Mouse (Mus musculus): ENCODE measurements at regions not wholly inside any gene's neighbourhood (a gene's known extent, or its start where the extent isn't known, plus 50 kb on each side); places are given as distances from the start of the nearest gene placed in this dataset.

- DNase-seq = no peak
These were observed 317.3 kb downstream of the Nsun3 start for GRCm38 (mm10) chr16:62469286-62469685.

GRCm38 (mm10) chr16:62468846-62469245 is 317.8 kb downstream of the Nsun3 start:
- no peak for DNase-seq

- no peak for DNase-seq
These were observed 326.6 kb downstream of the Nsun3 start for GRCm38 (mm10) chr16:62459949-62460551.

- no peak for DNase-seq
These were observed 336.9 kb downstream of the Nsun3 start for GRCm38 (mm10) chr16:62449735-62450134.

GRCm38 (mm10) chr16:62447380-62447779 is 339.2 kb downstream of the Nsun3 start:
- DNase-seq = no peak

GRCm38 (mm10) chr16:62441197-62441596 is 345.4 kb downstream of the Nsun3 start:
- DNase-seq = no peak

GRCm38 (mm10) chr16:62433125-62433524 is 353.5 kb downstream of the Nsun3 start:
- DNase-seq = no peak

GRCm38 (mm10) chr16:62414485-62414884 is 372.1 kb downstream of the Nsun3 start:
- DNase-seq = peak; percentile 2

- no peak for DNase-seq
These were observed 379.0 kb downstream of the Nsun3 start for GRCm38 (mm10) chr16:62407526-62408165.

- no peak for DNase-seq
These were observed 380.2 kb downstream of the Nsun3 start for GRCm38 (mm10) chr16:62406458-62406857.

GRCm38 (mm10) chr16:62357279-62357678 is 429.3 kb downstream of the Nsun3 start:
- no peak for DNase-seq

- no peak for DNase-seq
These were observed 430.3 kb downstream of the Nsun3 start for GRCm38 (mm10) chr16:62356349-62356748.

GRCm38 (mm10) chr16:62355830-62356270 is 430.8 kb downstream of the Nsun3 start:
- DNase-seq = no peak

- DNase-seq = no peak
These were observed 459.1 kb downstream of the Nsun3 start for GRCm38 (mm10) chr16:62327378-62328036.

GRCm38 (mm10) chr16:62325534-62326244 is 460.9 kb downstream of the Nsun3 start:
- DNase-seq = no peak

GRCm38 (mm10) chr16:62322809-62323208 is 463.8 kb downstream of the Nsun3 start:
- no peak for DNase-seq

GRCm38 (mm10) chr16:62288948-62289347 is 497.7 kb downstream of the Nsun3 start:
- DNase-seq = no peak
